Mouse (Mus musculus): Measurements from ENCODE around the gene Ptprd. TPM values are rescaled to one million over a fixed set of nuclear protein-coding genes. Genes with fewer than 3 reads are reported as not detected.
A peak's percentile ranks its signal among the peaks of the same experiment; 100 is the strongest.

Ptprd gene
- polyA plus RNA-seq, 1 experiment from 2014 or later = 161 TPM

GRCm38 (mm10) chr4:76865585-76865984 lies 1346.2 kb downstream of the Ptprd start:
- Histone ChIP-seq H3K27ac (ENCODE audit: low read length) (no peak overlapping the region), H3K4me3 (replicated peaks; ENCODE audit: low read length) (no peak overlapping the region), H3K4me2 (ENCODE audit: low read length) (no peak overlapping the region), H3K9ac (replicated peaks; ENCODE audit: low read depth, low read length) (no peak overlapping the region), H3K4me1 (replicated peaks; ENCODE audit: control insufficient read depth, insufficient read depth, low read length) (no peaks in the 10 kb centered on the region), H3K9me3 (ENCODE audit: control insufficient read depth, low read length) (no peaks in the 10 kb centered on the region), H3K27me3 (replicated peaks; ENCODE audit: control insufficient read depth, insufficient read depth, low read length) (no peaks in the 10 kb centered on the region), H3K36me3 (ENCODE audit: control insufficient read depth, insufficient read depth) (no peaks in the 10 kb centered on the region)
- ATAC-seq = no peak
- WGBS = 59% methylated on average over 3 of the region's 3 CpGs

- no peak overlapping the region for H3K27ac ChIP-seq (ENCODE audit: low read length)
- peaks cover 6% of the 10 kb centered on the region; the same call in 1 of the 2 replicates for H3K4me1 ChIP-seq (replicated peaks; ENCODE audit: control insufficient read depth, insufficient read depth, low read length)
- 52% methylated on average over 7 of the region's 7 CpGs for WGBS
- H3K9ac ChIP-seq (replicated peaks; ENCODE audit: low read depth, low read length) = no peak overlapping the region
- H3K4me2 ChIP-seq (ENCODE audit: low read length) = no peak overlapping the region
- no peaks in the 10 kb centered on the region for H3K9me3 ChIP-seq (ENCODE audit: control insufficient read depth, low read length)
- H3K27me3 ChIP-seq (replicated peaks; ENCODE audit: control insufficient read depth, insufficient read depth, low read length) = no peaks in the 10 kb centered on the region
- no peak overlapping the region for H3K4me3 ChIP-seq (replicated peaks; ENCODE audit: low read length)
- no peak for ATAC-seq
- H3K36me3 ChIP-seq (ENCODE audit: control insufficient read depth, insufficient read depth) = no peaks in the 10 kb centered on the region
Observed at GRCm38 (mm10) chr4:76846265-76846664, 1365.5 kb downstream of the Ptprd start.

- no peaks in the 10 kb centered on the region for H3K27me3 ChIP-seq (replicated peaks; ENCODE audit: control insufficient read depth, insufficient read depth, low read length)
- ATAC-seq = no peak
- H3K27ac ChIP-seq (ENCODE audit: low read length) = no peak overlapping the region
- H3K9me3 ChIP-seq (ENCODE audit: control insufficient read depth, low read length) = no peaks in the 10 kb centered on the region
- H3K36me3 ChIP-seq (ENCODE audit: control insufficient read depth, insufficient read depth) = no peaks in the 10 kb centered on the region
- H3K4me1 ChIP-seq (replicated peaks; ENCODE audit: control insufficient read depth, insufficient read depth, low read length) = peaks cover 6% of the 10 kb centered on the region; the same call in 1 of the 2 replicates
- WGBS = 82% methylated on average over 1 of the region's 1 CpGs
- H3K9ac ChIP-seq (replicated peaks; ENCODE audit: low read depth, low read length) = no peak overlapping the region
- no peak overlapping the region for H3K4me2 ChIP-seq (ENCODE audit: low read length)
- no peak overlapping the region for H3K4me3 ChIP-seq (replicated peaks; ENCODE audit: low read length)
Observed at GRCm38 (mm10) chr4:76839016-76839415, 1372.7 kb downstream of the Ptprd start.

GRCm38 (mm10) chr4:76812138-76812537 lies 1399.6 kb downstream of the Ptprd start:
- H3K4me1 ChIP-seq (replicated peaks; ENCODE audit: control insufficient read depth, insufficient read depth, low read length) = 0 out of 2 replicates have a peak, but pooled peaks cover 2% of the 10 kb centered on the region
- 69% methylated on average over 2 of the region's 2 CpGs for WGBS
- H3K4me3 ChIP-seq (replicated peaks; ENCODE audit: low read length) = no peak overlapping the region
- H3K9me3 ChIP-seq (ENCODE audit: control insufficient read depth, low read length) = no peaks in the 10 kb centered on the region
- no peaks in the 10 kb centered on the region for H3K36me3 ChIP-seq (ENCODE audit: control insufficient read depth, insufficient read depth)
- ATAC-seq = peak; percentile 49; the same call in 1 of the 2 replicates
- H3K4me2 ChIP-seq (ENCODE audit: low read length) = no peak overlapping the region
- H3K27me3 ChIP-seq (replicated peaks; ENCODE audit: control insufficient read depth, insufficient read depth, low read length) = no peaks in the 10 kb centered on the region
- no peak overlapping the region for H3K27ac ChIP-seq (ENCODE audit: low read length)
- H3K9ac ChIP-seq (replicated peaks; ENCODE audit: low read depth, low read length) = no peak overlapping the region

- H3K4me3 ChIP-seq (replicated peaks; ENCODE audit: low read length) = no peak overlapping the region
- H3K9ac ChIP-seq (replicated peaks; ENCODE audit: low read depth, low read length) = no peak overlapping the region
- no peak overlapping the region for H3K27ac ChIP-seq (ENCODE audit: low read length)
- H3K4me2 ChIP-seq (ENCODE audit: low read length) = no peak overlapping the region
- ATAC-seq = peak; percentile 62; the same call in 1 of the 2 replicates
- WGBS = 46% methylated on average over 4 of the region's 4 CpGs
- H3K4me1 ChIP-seq (replicated peaks; ENCODE audit: control insufficient read depth, insufficient read depth, low read length) = peaks cover 5% of the 10 kb centered on the region
- no peaks in the 10 kb centered on the region for H3K36me3 ChIP-seq (ENCODE audit: control insufficient read depth, insufficient read depth)
- H3K27me3 ChIP-seq (replicated peaks; ENCODE audit: control insufficient read depth, insufficient read depth, low read length) = no peaks in the 10 kb centered on the region
- no peaks in the 10 kb centered on the region for H3K9me3 ChIP-seq (ENCODE audit: control insufficient read depth, low read length)
Observed at GRCm38 (mm10) chr4:76802708-76803107, 1409.1 kb downstream of the Ptprd start.

GRCm38 (mm10) chr4:76798010-76799007 lies 1413.5 kb downstream of the Ptprd start:
- Histone ChIP-seq H3K9ac (replicated peaks; ENCODE audit: low read depth, low read length) (no peak overlapping the region), H3K27me3 (replicated peaks; ENCODE audit: control insufficient read depth, insufficient read depth, low read length) (no peaks in the 10 kb centered on the region), H3K4me2 (ENCODE audit: low read length) (no peak overlapping the region), H3K27ac (ENCODE audit: low read length) (no peak overlapping the region), H3K4me3 (replicated peaks; ENCODE audit: low read length) (no peak overlapping the region), H3K36me3 (ENCODE audit: control insufficient read depth, insufficient read depth) (no peaks in the 10 kb centered on the region), H3K4me1 (replicated peaks; ENCODE audit: control insufficient read depth, insufficient read depth, low read length) (peaks cover 5% of the 10 kb centered on the region), H3K9me3 (ENCODE audit: control insufficient read depth, low read length) (no peaks in the 10 kb centered on the region)
- ATAC-seq = no peak
- WGBS = 31% methylated on average over 9 of the region's 9 CpGs

- WGBS = 92% methylated on average over 2 of the region's 2 CpGs
- H3K4me3 ChIP-seq (replicated peaks; ENCODE audit: low read length) = no peak overlapping the region
- ATAC-seq = no peak
- no peaks in the 10 kb centered on the region for H3K27me3 ChIP-seq (replicated peaks; ENCODE audit: control insufficient read depth, insufficient read depth, low read length)
- H3K4me2 ChIP-seq (ENCODE audit: low read length) = no peak overlapping the region
- no peaks in the 10 kb centered on the region for H3K36me3 ChIP-seq (ENCODE audit: control insufficient read depth, insufficient read depth)
- H3K27ac ChIP-seq (ENCODE audit: low read length) = no peak overlapping the region
- no peaks in the 10 kb centered on the region for H3K4me1 ChIP-seq (replicated peaks; ENCODE audit: control insufficient read depth, insufficient read depth, low read length)
- H3K9me3 ChIP-seq (ENCODE audit: control insufficient read depth, low read length) = no peaks in the 10 kb centered on the region
- H3K9ac ChIP-seq (replicated peaks; ENCODE audit: low read depth, low read length) = no peak overlapping the region
Observed at GRCm38 (mm10) chr4:76785389-76785788, 1426.4 kb downstream of the Ptprd start.

- Histone ChIP-seq H3K9ac (replicated peaks; ENCODE audit: low read depth, low read length) (no peak overlapping the region), H3K4me2 (ENCODE audit: low read length) (no peak overlapping the region), H3K9me3 (ENCODE audit: control insufficient read depth, low read length) (no peaks in the 10 kb centered on the region), H3K4me1 (replicated peaks; ENCODE audit: control insufficient read depth, insufficient read depth, low read length) (no peaks in the 10 kb centered on the region), H3K27ac (ENCODE audit: low read length) (no peak overlapping the region), H3K27me3 (replicated peaks; ENCODE audit: control insufficient read depth, insufficient read depth, low read length) (no peaks in the 10 kb centered on the region), H3K4me3 (replicated peaks; ENCODE audit: low read length) (no peak overlapping the region), H3K36me3 (ENCODE audit: control insufficient read depth, insufficient read depth) (no peaks in the 10 kb centered on the region)
- 83% methylated on average over 4 of the region's 4 CpGs for WGBS
- ATAC-seq = peak; percentile 47; the same call in 1 of the 2 replicates
Observed at GRCm38 (mm10) chr4:76779558-76780124, 1432.1 kb downstream of the Ptprd start.

GRCm38 (mm10) chr4:76766918-76767317 lies 1444.8 kb downstream of the Ptprd start:
- Histone ChIP-seq H3K36me3 (ENCODE audit: control insufficient read depth, insufficient read depth) (no peaks in the 10 kb centered on the region), H3K4me3 (replicated peaks; ENCODE audit: low read length) (no peak overlapping the region), H3K27me3 (replicated peaks; ENCODE audit: control insufficient read depth, insufficient read depth, low read length) (no peaks in the 10 kb centered on the region), H3K9me3 (ENCODE audit: control insufficient read depth, low read length) (no peaks in the 10 kb centered on the region), H3K9ac (replicated peaks; ENCODE audit: low read depth, low read length) (no peak overlapping the region), H3K27ac (ENCODE audit: low read length) (no peak overlapping the region), H3K4me2 (ENCODE audit: low read length) (no peak overlapping the region), H3K4me1 (replicated peaks; ENCODE audit: control insufficient read depth, insufficient read depth, low read length) (no peaks in the 10 kb centered on the region)
- ATAC-seq = no peak
- WGBS = 87% methylated on average over 3 of the region's 3 CpGs
